Mouse (Mus musculus): ENCODE measurements at regions not wholly inside any gene's neighbourhood (a gene's known extent, or its start where the extent isn't known, plus 50 kb on each side); places are given as distances from the start of the nearest gene placed in this dataset.

DNA sequence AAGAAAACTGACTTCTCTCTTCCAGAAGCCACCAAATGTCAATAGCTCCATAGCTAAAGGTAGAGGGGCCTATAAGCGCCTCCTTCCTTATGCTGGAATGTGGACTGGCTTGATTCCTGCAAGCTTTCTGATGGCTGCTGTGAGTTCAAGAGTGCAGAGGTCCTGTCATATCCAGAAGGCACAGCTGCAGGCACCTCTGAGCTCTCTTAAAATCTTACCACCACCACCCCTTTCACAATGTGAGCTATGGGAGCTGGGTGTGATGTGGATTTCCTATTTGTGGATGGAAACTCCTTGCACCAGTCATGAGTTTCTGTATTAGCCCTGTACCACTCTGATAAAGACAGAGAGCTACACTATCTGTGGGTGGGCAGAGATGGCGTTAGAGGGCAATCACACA is 161.2 kb upstream of the Sox2 start:
- TF ChIP-seq CTCF (IDR thresholded peaks at IDR 0.05; ENCODE audit: low read depth) = no peak
- no peak for TF ChIP-seq EP300 (optimal IDR thresholded peaks at IDR 0.05)

Measured in stomach, postnatal 0 days (tissue).